Mouse (Mus musculus) E14TG2a.4 (cell line): ENCODE measurements at regions not wholly inside any gene's neighbourhood (a gene's known extent, or its start where the extent isn't known, plus 50 kb on each side); places are given as distances from the start of the nearest gene placed in this dataset.

ENCODE experiments used
- H3K27me3 ChIP-seq: 2 replicates; pipeline ENCODE4 v1.6.1; 2014; ENCODE audit warnings: low read length, control low read depth; ENCODE audit not compliant: insufficient read depth
- H3K36me3 ChIP-seq: 2 replicates; pipeline ENCODE4 v1.6.1; 2014; ENCODE audit warnings: low read length, control low read depth; ENCODE audit not compliant: insufficient read depth
- H3K4me1 ChIP-seq: replicated peaks from 2 replicates; pipeline ENCODE4 v1.6.1; 2014; ENCODE audit warnings: low read depth, low read length, control low read depth
- H3K4me3 ChIP-seq: replicated peaks from 2 replicates; pipeline ENCODE4 v1.5.1; 2014; ENCODE audit warnings: mild to moderate bottlenecking, low read length
- H3K9me3 ChIP-seq: 2 replicates; pipeline ENCODE4 v1.6.1; 2014; ENCODE audit warnings: low read length, control low read depth
- CTCF ChIP-seq: conservative IDR thresholded peaks from 2 replicates; pipeline ENCODE4 v1.5.1; 2014; ENCODE audit warnings: low read length
- NANOG ChIP-seq: IDR thresholded peaks from 2 replicates; pipeline ENCODE4 v1.6.1; 2014; ENCODE audit warnings: borderline replicate concordance, low read length, mixed read lengths
- POU5F1 ChIP-seq: IDR thresholded peaks from 2 replicates; pipeline ENCODE4 v1.6.1; 2014; ENCODE audit warnings: low read length, borderline replicate concordance

DNA sequence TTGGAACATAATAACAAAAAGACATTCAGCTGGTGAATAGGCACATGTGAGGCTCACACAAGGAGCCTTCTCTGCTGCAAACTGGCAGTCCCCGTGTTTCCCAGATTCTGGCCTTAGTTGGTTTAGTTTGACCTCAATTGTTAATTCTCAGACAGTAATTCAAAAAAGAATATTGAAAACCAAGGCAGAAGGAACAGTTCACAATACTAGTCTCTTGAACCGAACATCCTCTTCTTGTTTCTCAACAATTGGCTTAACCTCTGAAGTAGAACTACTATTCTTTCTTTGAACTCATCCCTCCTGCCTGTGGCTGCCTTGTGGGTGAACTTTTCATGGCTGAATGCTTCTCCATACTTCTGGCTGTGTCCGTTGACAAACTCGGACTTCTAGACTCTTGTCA is 110.4 kb upstream of the Neil3 start:
- H3K4me3 ChIP-seq = no peak overlapping the region
- no peaks in the 10 kb centered on the region for H3K4me1 ChIP-seq

GRCm38 (mm10) chr8:53769211-53769610 is 130.3 kb upstream of the Neil3 start:
- no peaks in the 10 kb centered on the region for H3K9me3 ChIP-seq
- H3K27me3 ChIP-seq = no peaks in the 10 kb centered on the region
- TF ChIP-seq NANOG (no peak), CTCF (no peak), POU5F1 (no peak)
- no peak overlapping the region for H3K4me3 ChIP-seq
- H3K4me1 ChIP-seq = no peaks in the 10 kb centered on the region
- no peaks in the 10 kb centered on the region for H3K36me3 ChIP-seq

More for the DNA sequence above, 110.4 kb upstream of the Neil3 start:
- Histone ChIP-seq H3K9me3 (peaks cover 7% of the 10 kb centered on the region), H3K36me3 (no peaks in the 10 kb centered on the region), H3K27me3 (no peaks in the 10 kb centered on the region)
- TF ChIP-seq NANOG = no peak
- no peak for TF ChIP-seq POU5F1
- no peak for TF ChIP-seq CTCF

DNA sequence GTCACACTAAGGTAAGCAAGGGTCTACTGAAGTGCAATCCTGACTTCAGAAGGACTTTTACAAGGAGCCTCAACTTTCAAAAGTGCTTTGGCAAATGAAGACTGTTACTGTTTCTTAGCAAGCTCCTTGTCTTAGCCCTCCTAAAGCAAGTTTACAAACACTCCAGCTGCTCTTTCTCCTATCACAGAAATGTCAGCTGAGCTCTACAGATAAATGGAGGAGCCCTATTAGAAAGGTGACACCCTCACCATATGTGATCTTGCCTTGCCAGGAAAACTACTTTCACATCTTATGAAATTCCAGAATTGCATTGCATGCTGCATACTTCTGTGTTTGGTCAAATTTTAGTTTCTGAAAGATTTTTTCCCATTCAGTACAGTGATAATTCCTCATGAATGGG is 136.6 kb upstream of the Neil3 start:
- H3K4me1 ChIP-seq = no peaks in the 10 kb centered on the region
- no peaks in the 10 kb centered on the region for H3K9me3 ChIP-seq
- no peaks in the 10 kb centered on the region for H3K36me3 ChIP-seq
- no peaks in the 10 kb centered on the region for H3K27me3 ChIP-seq
- no peak for TF ChIP-seq POU5F1
- no peak overlapping the region for H3K4me3 ChIP-seq

GRCm38 (mm10) chr8:53780886-53781285 is 142.0 kb upstream of the Neil3 start:
- H3K9me3 ChIP-seq = no peaks in the 10 kb centered on the region

DNA sequence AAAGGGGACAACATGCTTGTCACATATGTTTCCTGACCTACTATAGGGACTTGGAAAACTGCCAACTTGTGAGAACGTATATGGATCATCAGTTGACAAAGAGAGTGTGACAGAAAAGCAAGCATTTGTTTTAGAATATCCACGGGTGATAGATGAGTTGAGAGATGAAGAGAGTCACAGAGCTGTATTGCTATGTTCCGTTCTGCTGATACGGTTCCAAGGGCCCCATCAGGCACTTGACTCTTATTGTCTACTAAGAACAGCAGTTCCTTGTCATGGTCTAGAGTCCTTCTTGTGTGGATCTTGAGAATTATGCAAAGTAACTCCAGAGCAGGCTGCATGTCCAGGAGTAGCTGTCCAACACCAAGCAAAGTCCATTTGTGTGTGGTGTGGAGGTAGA is 143.0 kb upstream of the Neil3 start:
- H3K27me3 ChIP-seq = no peaks in the 10 kb centered on the region
- H3K36me3 ChIP-seq = no peaks in the 10 kb centered on the region
- no peak overlapping the region for H3K4me3 ChIP-seq
- TF ChIP-seq POU5F1 = no peak
- no peak for TF ChIP-seq NANOG
- TF ChIP-seq CTCF = no peak
- H3K9me3 ChIP-seq = no peaks in the 10 kb centered on the region
- no peaks in the 10 kb centered on the region for H3K4me1 ChIP-seq

More at GRCm38 (mm10) chr8:53780886-53781285, 142.0 kb upstream of the Neil3 start:
- Histone ChIP-seq H3K4me3 (no peak overlapping the region), H3K27me3 (no peaks in the 10 kb centered on the region), H3K4me1 (no peaks in the 10 kb centered on the region), H3K36me3 (no peaks in the 10 kb centered on the region)
- no peak for TF ChIP-seq POU5F1
- no peak for TF ChIP-seq NANOG
- no peak for TF ChIP-seq CTCF

DNA sequence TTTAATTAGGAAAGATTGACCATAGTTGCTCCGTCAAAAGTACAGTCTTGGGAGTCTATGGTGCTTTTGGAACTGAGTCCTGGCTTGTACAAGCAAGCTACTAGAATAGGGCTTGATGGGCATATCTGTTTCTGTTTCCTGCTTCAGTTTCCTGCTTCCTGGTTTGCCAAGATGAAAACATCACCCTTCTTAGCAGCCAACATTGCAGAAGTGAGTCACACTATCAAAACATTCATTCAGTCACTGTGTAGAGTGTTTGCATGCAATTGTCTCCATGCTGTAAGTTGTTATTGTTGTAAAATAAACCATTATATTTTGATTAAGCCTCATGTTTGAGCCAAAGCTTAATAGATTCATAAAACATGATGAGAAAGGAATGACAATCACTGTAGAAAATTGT is 149.3 kb upstream of the Neil3 start:
- Histone ChIP-seq H3K27me3 (no peaks in the 10 kb centered on the region), H3K36me3 (no peaks in the 10 kb centered on the region), H3K4me3 (no peak overlapping the region), H3K9me3 (no peaks in the 10 kb centered on the region), H3K4me1 (no peaks in the 10 kb centered on the region)
- TF ChIP-seq NANOG (no peak), POU5F1 (no peak), CTCF (no peak)

- H3K36me3 ChIP-seq = no peaks in the 10 kb centered on the region
- no peak for TF ChIP-seq NANOG
- H3K4me3 ChIP-seq = no peak overlapping the region
- H3K27me3 ChIP-seq = no peaks in the 10 kb centered on the region
- no peaks in the 10 kb centered on the region for H3K9me3 ChIP-seq
- no peaks in the 10 kb centered on the region for H3K4me1 ChIP-seq
Measured at GRCm38 (mm10) chr8:53821148-53821547, 182.3 kb upstream of the Neil3 start.

DNA sequence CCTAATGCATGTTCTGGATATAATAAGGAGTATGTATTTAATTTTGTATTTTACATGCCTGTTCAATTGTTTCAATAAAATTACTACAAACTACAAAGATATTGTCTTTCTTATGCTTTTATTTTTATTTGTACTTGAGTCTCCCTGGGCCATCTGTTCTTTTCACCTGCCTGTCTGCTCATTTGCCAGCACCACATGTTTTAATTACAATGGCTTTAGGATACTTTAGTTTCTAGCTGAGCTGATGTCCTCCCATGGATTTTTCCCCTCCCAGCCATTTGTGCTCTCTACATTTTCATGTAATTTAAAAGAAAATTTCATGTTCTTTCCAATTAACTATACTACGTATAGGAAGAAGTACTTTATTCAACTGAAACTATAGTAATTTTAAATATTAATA is 188.5 kb upstream of the Neil3 start:
- no peaks in the 10 kb centered on the region for H3K27me3 ChIP-seq
- no peaks in the 10 kb centered on the region for H3K36me3 ChIP-seq
- no peaks in the 10 kb centered on the region for H3K4me1 ChIP-seq
- TF ChIP-seq POU5F1 = no peak
- no peak for TF ChIP-seq CTCF
- TF ChIP-seq NANOG = no peak
- H3K9me3 ChIP-seq = no peaks in the 10 kb centered on the region
- no peak overlapping the region for H3K4me3 ChIP-seq

DNA sequence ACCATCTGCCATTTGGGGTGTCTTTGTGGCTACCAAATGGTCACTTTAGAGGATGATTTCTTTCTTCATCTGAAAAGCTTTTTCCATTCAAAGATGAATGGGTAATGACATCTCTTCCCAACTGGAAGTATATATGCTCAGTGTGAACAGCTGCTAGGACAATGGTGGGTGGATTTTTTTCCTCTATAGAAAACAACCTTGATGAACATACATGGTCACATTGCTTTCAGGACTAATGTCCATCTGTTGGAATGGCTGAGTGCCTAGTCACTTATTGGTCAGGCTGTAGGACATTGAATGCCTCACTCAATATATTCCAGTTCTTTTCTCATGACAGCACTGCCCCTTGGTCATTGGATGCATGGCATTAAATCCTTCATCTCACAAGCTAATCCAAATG is 209.0 kb upstream of the Neil3 start:
- Histone ChIP-seq H3K4me1 (no peaks in the 10 kb centered on the region), H3K36me3 (no peaks in the 10 kb centered on the region), H3K27me3 (no peaks in the 10 kb centered on the region), H3K9me3 (no peaks in the 10 kb centered on the region), H3K4me3 (no peak overlapping the region)
- TF ChIP-seq NANOG = no peak
- TF ChIP-seq POU5F1 = no peak
- TF ChIP-seq CTCF = no peak
